Mouse (Mus musculus): ENCODE measurements around the gene Arhgef7. TPM values are rescaled to one million over a fixed set of nuclear protein-coding genes. Genes with fewer than 3 reads are reported as not detected.

Gene Arhgef7
- total and polyA plus RNA-seq, 2 experiments = 12.4 to 15.8 TPM

DNA sequence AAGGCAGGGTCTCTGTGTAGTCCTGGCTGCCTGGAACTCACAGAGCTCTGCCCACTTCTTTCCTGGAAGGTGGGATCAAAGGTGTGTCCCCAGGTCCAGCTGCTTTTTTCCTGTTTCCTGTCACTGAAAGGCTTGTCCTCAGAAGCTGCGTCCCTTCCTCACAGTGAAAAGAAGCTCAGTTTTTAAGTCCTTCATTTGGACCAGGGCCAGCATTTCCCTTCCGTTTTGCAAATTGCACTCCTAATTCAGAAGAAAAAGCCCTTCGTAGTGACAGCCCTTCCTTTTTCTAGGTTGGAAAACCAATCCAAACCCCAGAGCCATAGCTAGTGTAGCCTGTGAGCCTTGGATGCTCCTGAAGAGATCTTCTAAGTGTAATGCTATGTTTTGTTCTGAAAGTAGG is 99.8 kb downstream of the Arhgef7 start:
- WGBS = 72% methylated on average over 3 of the region's 3 CpGs

DNA sequence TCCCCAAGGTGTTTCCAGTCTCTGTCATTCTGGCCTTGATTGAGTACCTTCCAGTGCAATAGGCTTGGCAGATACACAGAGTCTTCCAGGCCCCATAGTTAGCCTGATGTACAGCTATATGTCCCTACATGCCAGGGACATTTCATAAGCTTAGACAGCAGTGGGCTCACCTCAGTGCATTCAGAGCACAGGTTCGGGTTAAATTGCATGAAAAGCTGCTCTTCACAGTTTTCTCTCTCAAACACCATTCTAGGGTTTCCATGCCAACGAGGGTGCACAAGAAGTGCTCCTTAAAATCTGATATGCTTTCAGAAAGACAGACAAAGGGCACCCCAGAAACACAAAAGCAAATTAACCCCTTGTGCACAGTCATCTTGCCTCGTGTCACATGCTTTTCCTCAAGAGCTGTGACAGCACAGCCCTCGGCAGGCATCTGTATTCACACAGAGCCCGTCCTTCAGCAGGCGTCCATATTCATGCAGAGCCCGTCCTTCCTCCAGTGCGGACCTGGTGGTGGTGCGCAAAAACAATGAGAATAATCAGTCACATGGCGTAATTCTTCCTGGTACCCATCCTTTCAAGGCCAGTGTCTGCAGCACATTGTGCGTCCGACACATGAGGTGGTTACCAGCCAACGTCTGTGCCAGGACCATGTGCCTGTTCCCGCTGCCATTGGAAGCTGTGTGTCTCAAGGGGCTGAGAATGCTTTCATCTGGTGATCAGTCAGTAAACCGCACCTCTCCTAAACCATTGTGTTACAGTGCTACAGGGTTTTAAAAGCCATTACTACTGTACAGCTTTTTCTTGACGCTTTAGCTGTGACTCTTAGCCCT is 102.9 kb downstream of the Arhgef7 start:
- peak; percentile 39 for DNase-seq (ENCODE audit: extremely low read depth, low read depth, low spot score)
- Histone ChIP-seq H3K79me2 (ENCODE audit: control insufficient read depth, insufficient read depth, low read length) (no peaks in the 10 kb centered on the region), H3K27ac (replicated peaks; ENCODE audit: insufficient read depth, low read depth, low read length) (peak overlapping the region; percentile 19), H3K4me1 (ENCODE audit: control insufficient read depth, insufficient read depth, low read length) (peaks cover 5% of the 10 kb centered on the region; the same call in 1 of the 2 replicates), H3K4me3 (ENCODE audit: insufficient read depth, low read depth, low read length) (no peak overlapping the region), H3K27me3 (ENCODE audit: control insufficient read depth, insufficient read depth, low read length) (no peaks in the 10 kb centered on the region), H3K36me3 (ENCODE audit: control insufficient read depth, insufficient read depth, low read length) (peaks cover 19% of the 10 kb centered on the region), H3K9ac (ENCODE audit: low read depth, low read length) (no peak overlapping the region)
- 67% methylated on average over 16 of the region's 16 CpGs for WGBS
- TF ChIP-seq POLR2A (IDR thresholded peaks at IDR 0.05; ENCODE audit: extremely low read depth, insufficient read depth, low read length) (no peak), CTCF (IDR thresholded peaks at IDR 0.05; ENCODE audit: low read depth, low read length) (no peak)

More for the DNA sequence above, 99.8 kb downstream of the Arhgef7 start:
- H3K27me3 ChIP-seq (ENCODE audit: control insufficient read depth, insufficient read depth, low read length) = no peaks in the 10 kb centered on the region
- no peak overlapping the region for H3K9ac ChIP-seq (ENCODE audit: low read depth, low read length)
- no peak for DNase-seq (ENCODE audit: extremely low read depth, low read depth, low spot score)
- no peaks in the 10 kb centered on the region for H3K79me2 ChIP-seq (ENCODE audit: control insufficient read depth, insufficient read depth, low read length)
- H3K27ac ChIP-seq (replicated peaks; ENCODE audit: insufficient read depth, low read depth, low read length) = no peak overlapping the region
- no peak for TF ChIP-seq CTCF (IDR thresholded peaks at IDR 0.05; ENCODE audit: low read depth, low read length)
- TF ChIP-seq POLR2A (IDR thresholded peaks at IDR 0.05; ENCODE audit: extremely low read depth, insufficient read depth, low read length) = no peak
- H3K4me3 ChIP-seq (ENCODE audit: insufficient read depth, low read depth, low read length) = no peak overlapping the region
- H3K36me3 ChIP-seq (ENCODE audit: control insufficient read depth, insufficient read depth, low read length) = peaks cover 6% of the 10 kb centered on the region
- H3K4me1 ChIP-seq (ENCODE audit: control insufficient read depth, insufficient read depth, low read length) = peaks cover 5% of the 10 kb centered on the region; the same call in 1 of the 2 replicates

DNA sequence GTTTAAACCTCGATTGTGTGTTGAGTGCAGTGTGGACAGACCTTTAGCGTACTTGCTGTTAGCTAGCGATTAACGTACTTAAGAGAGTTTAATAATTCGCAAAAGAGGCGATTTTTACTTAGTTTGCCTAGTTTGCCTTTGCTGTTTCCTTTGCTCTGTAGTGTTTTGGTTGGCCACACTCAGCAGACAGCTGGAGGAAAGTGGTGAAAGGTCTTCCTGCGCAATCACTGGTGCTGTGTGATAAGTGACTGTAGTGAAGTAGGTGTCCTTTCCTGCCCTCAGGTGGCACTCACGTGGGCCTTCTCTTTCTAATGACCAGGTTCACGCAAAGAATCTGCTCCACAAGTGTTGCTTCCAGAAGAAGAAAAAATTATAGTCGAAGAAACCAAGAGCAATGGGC is 103.7 kb downstream of the Arhgef7 start:
- WGBS = 28% methylated on average over 10 of the region's 10 CpGs
- DNase-seq (ENCODE audit: extremely low read depth, low read depth, low spot score) = peak; percentile 93
- TF ChIP-seq POLR2A (IDR thresholded peaks at IDR 0.05; ENCODE audit: extremely low read depth, insufficient read depth, low read length) (no peak), CTCF (IDR thresholded peaks at IDR 0.05; ENCODE audit: low read depth, low read length) (no peak)

DNA sequence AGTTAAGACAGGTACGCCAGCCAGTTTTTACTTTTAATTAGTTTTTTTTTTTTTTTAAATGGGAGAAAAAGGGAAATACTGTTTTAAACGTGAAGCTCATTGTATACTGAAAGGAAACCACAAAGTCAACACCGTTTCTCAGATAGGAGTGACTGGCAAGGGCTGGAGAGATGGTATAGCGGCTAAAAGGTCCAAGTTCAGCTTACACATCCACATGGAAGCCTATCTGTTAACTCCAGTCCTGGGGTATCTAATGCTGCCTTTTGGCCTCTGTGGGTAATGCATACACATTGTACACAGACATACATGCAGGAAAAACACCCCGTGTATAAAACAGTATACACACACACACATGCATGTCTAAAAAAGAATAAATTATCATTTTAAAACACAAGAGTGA is 104.4 kb downstream of the Arhgef7 start:
- 65% methylated on average over 5 of the region's 5 CpGs for WGBS
- Histone ChIP-seq H3K27me3 (ENCODE audit: control insufficient read depth, insufficient read depth, low read length) (no peaks in the 10 kb centered on the region), H3K4me3 (ENCODE audit: insufficient read depth, low read depth, low read length) (no peak overlapping the region), H3K36me3 (ENCODE audit: control insufficient read depth, insufficient read depth, low read length) (peaks cover 19% of the 10 kb centered on the region), H3K9ac (ENCODE audit: low read depth, low read length) (no peak overlapping the region), H3K4me1 (ENCODE audit: control insufficient read depth, insufficient read depth, low read length) (peaks cover 5% of the 10 kb centered on the region; the same call in 1 of the 2 replicates), H3K79me2 (ENCODE audit: control insufficient read depth, insufficient read depth, low read length) (no peaks in the 10 kb centered on the region), H3K27ac (replicated peaks; ENCODE audit: insufficient read depth, low read depth, low read length) (no peak overlapping the region)
- TF ChIP-seq POLR2A (IDR thresholded peaks at IDR 0.05; ENCODE audit: extremely low read depth, insufficient read depth, low read length) = no peak
- TF ChIP-seq CTCF (IDR thresholded peaks at IDR 0.05; ENCODE audit: low read depth, low read length) = no peak
- DNase-seq (ENCODE audit: extremely low read depth, low read depth, low spot score) = no peak

More for the DNA sequence above, 103.7 kb downstream of the Arhgef7 start:
- Histone ChIP-seq H3K27me3 (ENCODE audit: control insufficient read depth, insufficient read depth, low read length) (no peaks in the 10 kb centered on the region), H3K4me3 (ENCODE audit: insufficient read depth, low read depth, low read length) (no peak overlapping the region), H3K36me3 (ENCODE audit: control insufficient read depth, insufficient read depth, low read length) (peaks cover 19% of the 10 kb centered on the region), H3K79me2 (ENCODE audit: control insufficient read depth, insufficient read depth, low read length) (no peaks in the 10 kb centered on the region), H3K9ac (ENCODE audit: low read depth, low read length) (no peak overlapping the region), H3K27ac (replicated peaks; ENCODE audit: insufficient read depth, low read depth, low read length) (peak overlapping the region; percentile 19), H3K4me1 (ENCODE audit: control insufficient read depth, insufficient read depth, low read length) (peaks cover 5% of the 10 kb centered on the region; the same call in 1 of the 2 replicates)

DNA sequence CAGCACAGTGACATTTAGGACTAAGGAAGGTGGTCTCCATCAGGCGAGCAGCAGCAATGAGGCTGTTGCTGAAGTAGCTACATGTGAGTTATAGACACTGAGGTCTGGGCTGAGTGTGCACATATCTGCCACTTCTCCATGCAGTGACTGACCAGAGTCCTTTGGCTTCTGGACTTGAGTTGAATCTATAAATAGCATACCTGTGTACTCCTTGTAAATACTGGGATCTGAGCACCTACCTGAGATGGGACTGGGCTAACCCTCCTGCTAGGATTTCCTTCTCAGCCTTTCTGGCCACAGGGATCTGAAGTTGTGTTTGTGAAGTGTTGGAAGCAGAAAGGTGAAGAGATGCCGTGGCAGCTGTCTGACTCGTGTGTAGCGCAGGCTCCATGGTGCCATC is 105.6 kb downstream of the Arhgef7 start:
- TF ChIP-seq CTCF (IDR thresholded peaks at IDR 0.05; ENCODE audit: low read depth, low read length) = no peak
- TF ChIP-seq POLR2A (IDR thresholded peaks at IDR 0.05; ENCODE audit: extremely low read depth, insufficient read depth, low read length) = no peak
- H3K4me1 ChIP-seq (ENCODE audit: control insufficient read depth, insufficient read depth, low read length) = peaks cover 5% of the 10 kb centered on the region; the same call in 1 of the 2 replicates

DNA sequence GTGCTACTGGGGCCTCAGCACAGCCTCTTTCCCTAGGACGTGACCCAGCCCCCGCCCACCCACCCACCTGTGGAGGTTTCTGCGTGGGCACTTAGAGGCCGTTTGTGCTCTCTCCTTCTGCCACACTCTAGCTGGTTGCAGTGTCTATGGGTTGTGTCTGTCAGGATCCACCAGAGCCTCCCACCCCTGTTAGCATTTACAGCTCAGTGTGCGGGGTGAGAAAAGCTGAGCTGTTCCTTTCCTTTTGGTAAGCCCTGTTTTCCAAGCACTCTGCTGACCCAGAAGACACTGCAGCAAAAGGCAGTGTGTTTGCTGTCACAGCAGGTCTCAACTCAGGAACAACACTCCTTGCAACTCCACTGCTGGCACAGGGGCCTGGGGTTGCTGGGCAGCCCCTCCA is 106.7 kb downstream of the Arhgef7 start:
- H3K4me1 ChIP-seq (ENCODE audit: control insufficient read depth, insufficient read depth, low read length) = peaks cover 5% of the 10 kb centered on the region; the same call in 1 of the 2 replicates
- no peak overlapping the region for H3K27ac ChIP-seq (replicated peaks; ENCODE audit: insufficient read depth, low read depth, low read length)
- H3K79me2 ChIP-seq (ENCODE audit: control insufficient read depth, insufficient read depth, low read length) = no peaks in the 10 kb centered on the region
- no peak for DNase-seq (ENCODE audit: extremely low read depth, low read depth, low spot score)
- peaks cover 19% of the 10 kb centered on the region; the same call in 1 of the 2 replicates for H3K36me3 ChIP-seq (ENCODE audit: control insufficient read depth, insufficient read depth, low read length)
- WGBS = 93% methylated on average over 5 of the region's 5 CpGs
- no peak overlapping the region for H3K9ac ChIP-seq (ENCODE audit: low read depth, low read length)
- TF ChIP-seq POLR2A (IDR thresholded peaks at IDR 0.05; ENCODE audit: extremely low read depth, insufficient read depth, low read length) (no peak), CTCF (IDR thresholded peaks at IDR 0.05; ENCODE audit: low read depth, low read length) (no peak)
- no peaks in the 10 kb centered on the region for H3K27me3 ChIP-seq (ENCODE audit: control insufficient read depth, insufficient read depth, low read length)
- H3K4me3 ChIP-seq (ENCODE audit: insufficient read depth, low read depth, low read length) = no peak overlapping the region

More for the DNA sequence above, 105.6 kb downstream of the Arhgef7 start:
- 96% methylated on average over 4 of the region's 4 CpGs for WGBS
- Histone ChIP-seq H3K4me3 (ENCODE audit: insufficient read depth, low read depth, low read length) (no peak overlapping the region), H3K36me3 (ENCODE audit: control insufficient read depth, insufficient read depth, low read length) (peaks cover 19% of the 10 kb centered on the region), H3K27ac (replicated peaks; ENCODE audit: insufficient read depth, low read depth, low read length) (no peak overlapping the region), H3K9ac (ENCODE audit: low read depth, low read length) (no peak overlapping the region), H3K79me2 (ENCODE audit: control insufficient read depth, insufficient read depth, low read length) (no peaks in the 10 kb centered on the region), H3K27me3 (ENCODE audit: control insufficient read depth, insufficient read depth, low read length) (no peaks in the 10 kb centered on the region)
- DNase-seq (ENCODE audit: extremely low read depth, low read depth, low spot score) = no peak

All from liver, adult 2 months (tissue).